Mouse (Mus musculus) adipocyte (in vitro differentiated cells): ENCODE measurements around the gene Yif1b.
A peak's percentile ranks its signal among the peaks of the same experiment; 100 is the strongest.

Experiments used
- DNase-seq: peaks from one replicate; pipeline ENCODE4 v3.0.0-alpha.2; 2016; ENCODE audit warnings: low spot score

The Yif1b gene

DNA sequence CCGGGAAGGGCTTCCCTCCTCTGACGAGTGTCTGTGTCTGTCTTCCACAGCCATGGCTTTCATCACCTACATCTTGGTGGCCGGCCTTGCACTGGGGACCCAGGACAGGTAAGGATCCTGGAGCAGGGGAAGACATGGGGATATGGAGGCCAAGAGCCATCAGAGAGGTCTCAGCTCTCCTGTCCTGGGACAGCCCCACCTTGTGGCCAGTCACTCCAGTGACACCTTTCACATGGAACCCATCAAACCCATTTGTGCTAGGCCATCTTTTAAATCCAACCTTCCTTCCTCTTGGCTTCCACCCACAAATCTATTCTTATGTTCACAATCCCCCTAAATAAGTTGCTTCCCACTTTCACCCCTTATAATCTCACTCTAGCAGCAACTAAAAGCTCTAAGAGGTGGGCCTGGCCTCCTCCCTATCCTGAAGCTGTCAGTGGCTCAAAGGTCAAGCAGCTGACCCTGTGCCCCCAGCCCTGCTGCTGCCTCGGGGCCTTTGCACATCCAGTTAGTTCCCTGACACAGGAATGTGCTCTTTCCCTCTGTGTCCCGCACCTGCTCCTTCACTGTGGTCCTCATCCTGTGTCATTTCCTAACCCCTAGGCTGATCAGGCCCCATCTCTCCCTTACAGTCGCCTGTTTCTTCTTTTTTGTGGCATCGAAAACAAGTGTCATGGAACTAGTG is 6.7 kb downstream of the Yif1b start:
- DNase-seq, result no peak

DNA sequence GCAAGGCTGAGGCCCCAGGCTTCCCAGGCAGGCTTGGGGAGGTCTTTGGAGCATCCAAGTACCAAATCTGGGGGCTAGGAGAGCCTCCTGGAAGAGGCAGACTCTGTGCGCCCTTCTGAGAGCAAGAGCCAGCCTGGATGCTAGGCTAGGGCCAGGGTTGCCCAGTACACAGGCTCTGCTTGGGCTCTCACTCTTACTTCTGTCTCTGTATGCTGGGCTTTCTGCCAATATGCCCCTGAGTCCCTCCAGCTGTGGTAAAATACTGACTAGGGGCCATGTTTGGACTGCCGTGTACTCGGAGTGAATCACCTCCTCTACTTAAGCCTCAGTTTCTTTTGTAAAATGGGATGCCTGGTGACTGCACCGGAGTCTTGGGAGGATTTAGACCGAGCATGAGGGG is 7.9 kb downstream of the Yif1b start:
- no peak for DNase-seq

DNA sequence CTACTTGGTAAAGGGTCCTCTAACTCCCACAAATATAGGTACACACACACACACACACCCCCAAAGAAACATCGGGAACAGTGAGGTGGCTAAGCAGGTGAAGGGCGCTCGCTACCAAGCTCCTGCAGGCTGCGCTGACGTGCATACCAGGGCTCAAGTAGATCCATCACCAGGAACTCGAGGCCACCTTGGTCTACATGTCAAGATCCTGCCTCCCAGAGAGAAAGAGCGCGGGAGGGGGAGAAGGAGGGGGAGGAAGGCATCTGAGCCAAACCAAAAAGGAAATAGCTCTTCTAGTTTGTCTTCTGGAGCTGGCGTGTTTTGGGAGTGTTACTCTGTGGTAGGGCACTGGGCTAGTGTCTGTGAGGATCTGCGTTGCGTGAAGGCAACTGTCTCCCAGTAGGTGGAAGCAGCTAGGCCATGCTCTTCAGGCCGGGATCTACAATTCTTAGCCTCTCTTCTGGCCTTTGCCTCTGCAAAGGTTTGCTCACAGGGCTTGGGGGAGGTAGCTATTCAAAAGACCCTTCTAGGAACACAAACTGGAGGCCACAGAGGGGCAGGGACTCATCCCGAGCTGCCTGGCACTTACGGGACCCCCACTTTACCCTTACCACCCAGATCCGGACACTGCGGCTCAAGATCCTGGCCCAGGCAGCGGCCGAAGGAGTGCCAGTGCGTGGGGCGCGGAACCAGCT is 8.6 kb downstream of the Yif1b start:
- no peak for DNase-seq

GRCm38 (mm10) chr7:29247314-29247700 is 9.2 kb downstream of the Yif1b start:
- peak; percentile 22 for DNase-seq

DNA sequence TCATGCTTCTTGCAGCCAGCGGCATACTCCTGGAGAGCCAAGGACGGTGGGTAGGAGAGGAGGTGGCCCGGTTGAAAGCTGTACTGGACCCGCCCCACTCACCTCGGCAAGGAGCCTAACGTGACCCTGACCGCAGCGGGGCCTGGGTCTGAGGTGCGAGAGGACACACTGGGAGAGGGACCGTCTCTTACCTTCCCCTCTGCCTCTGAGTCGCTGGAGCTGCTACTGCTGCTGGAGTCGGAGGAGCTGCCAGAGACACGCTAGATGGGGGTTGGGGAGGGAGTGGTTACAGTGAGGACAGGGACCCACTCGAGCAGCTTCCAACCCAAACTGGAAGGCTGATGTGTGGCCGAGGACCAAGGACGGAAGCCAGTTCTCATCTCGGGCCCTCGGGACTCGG is 9.6 kb downstream of the Yif1b start:
- DNase-seq, result no peak

DNA sequence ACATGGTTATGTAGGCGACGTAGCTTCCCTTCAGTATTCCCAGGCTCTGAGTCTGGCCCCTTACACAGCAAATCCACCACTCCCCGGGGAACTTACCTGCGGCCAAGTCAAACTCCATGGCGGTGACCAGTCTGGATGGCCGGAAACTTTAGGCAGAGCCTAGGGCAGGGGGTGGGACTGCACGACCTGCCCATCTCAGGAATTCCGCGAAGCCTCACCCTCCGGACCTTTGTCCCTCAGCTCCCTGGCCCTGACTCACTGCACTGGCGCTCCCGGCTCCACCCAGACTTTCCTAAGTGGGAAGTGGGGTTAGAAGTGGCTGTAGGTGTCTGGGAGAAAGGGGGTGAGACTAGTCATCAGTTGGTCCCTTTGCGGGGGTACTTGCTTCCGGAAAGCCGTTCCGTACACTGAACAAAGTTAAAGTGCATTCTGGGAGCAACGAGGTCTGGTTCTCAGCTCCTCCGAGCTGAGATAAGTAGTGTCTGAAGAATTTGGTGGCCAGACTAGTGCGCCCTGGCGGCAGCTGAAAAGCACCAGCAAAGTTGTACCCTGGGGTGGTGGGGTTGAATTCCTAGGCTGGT is 10.2 kb downstream of the Yif1b start, which contains the start of gene 2200002D01Rik:
TSS of gene 2200002D01Rik (minus strand) at position 206 of the 581 bp plus-strand sequence.
- no peak for DNase-seq

DNA sequence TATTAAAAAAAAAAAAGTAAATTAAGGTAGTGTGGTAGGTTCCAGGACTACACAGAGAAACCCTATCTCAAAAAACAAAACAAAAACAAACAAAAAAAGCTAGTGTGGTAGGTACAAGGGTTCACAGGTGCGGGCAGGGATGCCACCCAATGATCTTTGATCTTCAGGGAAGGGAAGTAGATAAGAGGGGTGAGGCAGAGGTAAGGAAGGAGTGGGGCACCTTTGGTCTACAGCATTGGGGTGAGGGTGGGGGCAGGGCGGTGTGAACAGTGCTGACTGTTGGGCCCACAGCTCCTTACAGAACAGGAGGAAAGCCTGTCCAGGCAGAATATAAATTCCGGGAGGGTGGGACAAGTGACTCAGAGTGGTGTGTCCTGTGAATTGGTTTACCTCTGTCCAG is 13.0 kb downstream of the Yif1b start:
- no peak for DNase-seq

DNA sequence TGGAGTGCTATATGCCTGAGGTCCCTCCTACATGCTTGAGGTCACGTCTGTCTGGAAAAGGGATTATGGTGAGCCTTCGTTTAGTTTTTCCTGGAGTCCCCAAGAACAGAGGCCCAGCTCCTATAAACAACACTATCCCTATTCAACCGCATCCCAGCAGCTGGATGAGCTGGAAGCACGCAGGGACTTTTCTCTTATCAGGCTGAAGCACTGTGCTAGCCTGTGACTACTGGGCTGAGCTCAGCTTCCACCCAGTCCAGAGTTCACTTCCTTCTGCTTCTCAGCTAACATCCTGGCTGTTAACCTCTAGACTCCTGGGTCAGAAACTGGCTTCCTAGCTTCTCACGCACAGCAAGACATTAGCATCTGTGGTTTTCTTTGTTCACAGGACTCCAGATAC is 15.7 kb downstream of the Yif1b start:
- no peak for DNase-seq

DNA sequence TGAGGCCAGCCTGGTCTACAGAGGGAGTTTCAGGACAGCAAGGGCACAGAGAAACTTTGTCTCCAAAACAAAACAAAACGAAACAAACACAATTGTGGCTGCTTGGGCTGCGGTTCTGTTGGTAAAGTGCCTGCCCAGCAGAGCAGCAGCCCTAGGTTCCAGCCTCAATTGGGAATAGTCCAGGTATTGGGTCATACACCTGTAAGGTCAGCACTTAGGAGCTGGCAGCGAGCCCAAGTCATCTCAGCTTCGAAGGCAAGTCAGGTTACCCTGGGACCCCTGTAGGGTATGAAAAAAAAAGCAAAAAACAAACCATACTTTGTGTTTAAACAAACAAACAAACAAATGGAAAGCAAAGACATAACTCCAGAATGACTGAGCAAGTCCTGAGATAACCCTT is 17.7 kb downstream of the Yif1b start:
- DNase-seq, result no peak

- DNase-seq, result peak; percentile 58
Observed at GRCm38 (mm10) chr7:29257368-29257767, 19.2 kb downstream of the Yif1b start.

- no peak for DNase-seq
Observed at GRCm38 (mm10) chr7:29259781-29260730, 21.9 kb downstream of the Yif1b start.

DNA sequence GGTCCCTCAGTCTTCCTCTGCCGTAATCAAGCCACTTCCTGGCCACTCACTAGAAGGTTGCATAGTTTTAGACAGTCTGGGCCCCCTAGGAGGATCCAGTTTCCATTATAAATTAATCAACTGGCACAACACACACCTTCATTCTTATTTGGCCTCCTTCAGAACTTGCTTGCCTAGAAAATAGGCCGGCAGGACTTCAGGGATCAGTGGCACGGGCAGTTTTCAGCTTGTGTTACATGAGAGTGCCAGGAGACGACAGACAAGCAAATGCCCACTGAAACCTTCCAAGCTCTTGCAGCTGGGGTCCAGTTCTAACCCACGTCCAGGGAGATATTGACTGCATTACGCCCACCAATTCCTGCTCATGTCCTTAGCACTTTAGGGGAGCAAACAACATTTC is 24.0 kb downstream of the Yif1b start:
- no peak for DNase-seq

- no peak for DNase-seq
Observed at GRCm38 (mm10) chr7:29263831-29264230, 25.7 kb downstream of the Yif1b start.

- DNase-seq, result no peak
Observed at GRCm38 (mm10) chr7:29265636-29266035, 27.5 kb downstream of the Yif1b start.

DNA sequence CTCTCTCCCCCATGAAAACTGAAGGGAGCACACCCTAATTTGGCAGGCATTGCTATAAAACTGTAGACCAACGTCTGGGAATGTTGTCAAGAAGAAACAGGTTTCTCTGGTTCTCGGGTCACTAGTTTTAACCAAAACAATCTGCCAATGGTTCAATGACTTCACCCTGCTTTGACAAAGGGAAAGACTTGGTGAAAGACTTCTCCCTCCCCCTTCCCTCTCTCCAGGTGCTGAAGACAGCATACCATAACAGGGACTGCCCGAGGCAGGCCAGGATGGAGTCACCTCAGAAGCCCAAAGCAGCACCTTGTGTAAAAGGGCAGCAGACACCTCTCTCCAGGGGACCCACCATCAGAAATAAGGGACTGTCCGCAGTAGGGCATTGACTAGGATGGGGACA is 28.8 kb downstream of the Yif1b start:
- DNase-seq, result no peak

DNA sequence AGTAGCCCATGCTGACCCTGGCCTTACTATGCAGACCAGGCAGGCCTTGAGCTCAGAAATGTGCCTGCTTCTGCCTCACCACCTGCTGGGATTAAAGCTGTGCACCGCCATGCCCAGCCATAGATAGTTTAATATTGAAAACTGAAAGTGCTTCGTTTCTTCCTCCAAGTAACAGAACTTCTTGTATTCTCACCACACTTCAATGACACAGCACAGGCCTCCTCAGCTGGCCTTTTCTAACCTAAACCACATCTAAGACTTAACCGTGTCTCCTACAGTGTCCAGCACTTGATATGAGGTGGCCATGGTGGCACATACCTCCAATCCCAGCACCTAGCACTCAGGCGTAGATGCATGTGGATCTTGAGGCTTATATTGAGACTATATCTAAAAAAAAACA is 32.3 kb downstream of the Yif1b start:
- no peak for DNase-seq

DNA sequence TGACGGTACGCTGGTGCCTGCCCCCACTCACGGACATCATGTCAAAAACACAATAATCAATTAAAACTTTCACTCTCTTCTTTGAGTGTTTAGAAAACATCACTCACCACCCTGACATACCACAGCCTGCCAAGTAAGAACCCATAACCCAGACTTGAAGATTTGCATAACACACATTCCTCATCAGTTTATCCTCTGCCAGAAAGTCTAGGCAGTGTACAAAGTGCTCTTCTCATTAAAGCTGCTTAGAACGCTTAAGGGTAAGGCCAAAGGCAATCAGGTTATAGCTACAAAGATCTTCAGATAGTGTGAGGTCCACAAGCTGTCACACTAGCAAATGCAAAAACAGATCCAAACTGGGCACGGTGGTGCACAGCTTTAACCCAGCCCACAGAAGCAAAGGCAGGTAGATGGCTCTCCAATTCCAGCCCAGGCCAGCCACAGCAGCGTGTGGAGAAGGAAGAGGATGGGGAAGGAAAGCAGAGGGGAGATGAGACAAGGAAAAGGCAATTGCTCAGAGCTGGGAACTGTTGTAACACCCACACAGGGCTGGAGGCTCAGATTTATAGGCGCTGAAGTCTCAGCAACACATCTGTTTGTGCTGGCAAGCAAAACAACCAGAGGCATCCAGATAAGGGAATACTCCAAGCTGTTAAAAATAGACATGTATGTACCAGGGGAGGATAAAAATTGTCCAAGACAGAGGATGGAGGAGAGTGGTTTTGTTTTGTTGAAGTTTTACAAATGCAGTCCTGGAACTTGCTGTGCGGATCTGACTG is 33.7 kb downstream of the Yif1b start:
- DNase-seq, result peak; percentile 46

DNA sequence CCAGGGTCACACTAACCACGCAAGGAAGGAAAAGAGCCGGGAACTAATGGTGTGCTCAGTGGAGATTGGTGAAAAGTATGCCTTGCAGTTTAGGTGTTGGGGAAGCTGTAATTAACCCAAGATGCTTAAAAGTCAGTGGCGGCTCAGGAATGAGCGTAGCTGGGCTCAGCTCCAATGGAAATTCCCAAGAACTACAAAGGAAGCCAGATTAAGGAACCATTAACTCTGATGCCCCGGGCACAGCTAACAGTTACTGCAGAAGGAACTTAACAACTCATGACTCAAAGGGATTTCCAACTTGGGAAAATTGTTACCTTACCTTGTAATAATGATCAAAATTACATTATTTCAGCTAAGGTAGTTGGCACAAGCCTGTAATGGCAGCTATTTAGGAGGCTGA is 38.6 kb downstream of the Yif1b start:
- no peak for DNase-seq

DNA sequence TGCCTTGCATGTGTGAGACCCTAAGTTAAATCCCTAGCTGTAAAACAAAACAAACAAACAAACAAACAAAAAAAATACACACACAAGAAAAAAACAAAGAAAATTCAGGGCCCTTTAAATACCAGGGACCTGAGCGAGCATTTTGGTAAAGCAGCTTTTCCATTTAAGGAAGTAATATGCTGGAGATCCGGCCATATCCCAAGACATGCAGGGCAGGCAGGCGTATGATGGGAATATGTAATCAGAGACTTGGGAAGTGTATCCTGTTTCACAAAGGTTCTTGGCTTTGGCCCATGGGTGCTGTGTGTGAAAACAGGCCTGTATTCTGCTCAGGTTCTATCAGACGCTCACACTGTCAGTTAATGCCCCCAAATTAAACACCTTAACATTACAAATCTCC is 39.4 kb downstream of the Yif1b start:
- no peak for DNase-seq

- no peak for DNase-seq
Observed at GRCm38 (mm10) chr7:29279261-29279660, 41.1 kb downstream of the Yif1b start.

DNA sequence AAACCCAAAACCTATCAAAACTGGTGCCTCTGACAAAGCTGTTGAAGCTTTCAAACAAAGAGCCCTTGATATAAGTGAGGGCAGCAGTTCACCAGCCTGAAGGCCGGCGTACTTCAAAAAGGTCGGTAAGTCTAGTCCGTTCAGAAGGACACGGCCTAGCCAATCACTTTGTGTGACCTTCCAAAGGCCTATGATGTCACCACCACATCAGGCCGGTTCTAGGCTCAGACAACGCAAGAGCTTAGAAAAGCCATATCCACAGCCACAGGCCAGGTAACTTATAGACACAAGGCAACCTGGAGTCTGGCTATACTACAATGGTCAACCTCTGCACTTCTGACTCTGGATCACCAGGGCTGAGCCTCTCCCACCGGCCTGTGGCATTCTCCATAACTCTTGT is 41.8 kb downstream of the Yif1b start:
- no peak for DNase-seq

GRCm38 (mm10) chr7:29280801-29281200 is 42.7 kb downstream of the Yif1b start:
- DNase-seq, result no peak
